Mouse (Mus musculus): ENCODE measurements around the gene Zfp39. TPM values are rescaled to one million over a fixed set of nuclear protein-coding genes. Genes with fewer than 3 reads are reported as not detected.
"Not testable (repeated sequence)": the region's sequence is repeated elsewhere in the genome, so short reads cannot be mapped to it uniquely, and the experiment has no call there.

Zfp39 gene
- total RNA-seq, 2 experiments from 2014 or later, result 8.2 to 10.4 TPM

GRCm38 (mm10) chr11:58847636-58848035 is 56.4 kb downstream of the Zfp39 start:
- no peak for DNase-seq (ENCODE audit: low spot score in 2 of 2)
- intact Hi-C loops (cut with DNase I), result no loop called here

GRCm38 (mm10) chr11:58846919-58847461 is 57.0 kb downstream of the Zfp39 start, which contains the start of gene Gm12258:
Gene Gm12258, plus strand, starts transcription at chr11:58847158.
- peak; percentile 84 to 88 for DNase-seq (ENCODE audit: low spot score in 2 of 2)
- intact Hi-C loops (cut with DNase I), result no loop called here

GRCm38 (mm10) chr11:58838951-58839350 is 65.1 kb downstream of the Zfp39 start, which contains the start of gene Olfr311:
Gene Olfr311, plus strand, starts transcription at chr11:58839251.
- DNase-seq (ENCODE audit: low spot score in 2 of 2); intact Hi-C loops (cut with DNase I): not testable (repeated sequence)

Other genes with a start within 250 kb of the Zfp39 start
- gene Olfr322, start 245.4 kb downstream of the Zfp39 start, total RNA-seq (2021), result not detected
- not detected for gene Olfr320, start 223.1 kb downstream of the Zfp39 start, total RNA-seq (2021)
- not detected for gene Olfr319, start 205.1 kb downstream of the Zfp39 start, total RNA-seq (2021)
- gene Olfr318, start 180.2 kb downstream of the Zfp39 start, total RNA-seq (2021), result under 1 TPM in 1 of 2 experiments, not detected in 1; 0.11 TPM
- not detected for gene Olfr317, start 165.0 kb downstream of the Zfp39 start, total RNA-seq (2021)
- gene Olfr316, start 151.5 kb downstream of the Zfp39 start, total RNA-seq (2021), result 1 to 10 TPM in 1 of 2 experiments, under 1 TPM in 1; 0.79 to 1.0 TPM
- gene Olfr315, start 131.0 kb downstream of the Zfp39 start, total RNA-seq (2021), result not detected
- gene Olfr314, start 121.3 kb downstream of the Zfp39 start, total RNA-seq (2021), result not detected
- 1 to 10 TPM; 2.2 to 2.9 TPM for gene Fam183b, start 102.3 kb downstream of the Zfp39 start, total RNA-seq (2021)
- gene Olfr313, start 89.2 kb downstream of the Zfp39 start, total RNA-seq (2021), result not detected
- gene Olfr312, start 75.0 kb downstream of the Zfp39 start, total RNA-seq (2021), result not detected
- not detected for gene Olfr311, start 65.0 kb downstream of the Zfp39 start, total RNA-seq (2021)
- gene Gm12258, start 57.1 kb downstream of the Zfp39 start, total RNA-seq (2021), result 10 to 100 TPM; 17.0 to 24.1 TPM
- gene 2810021J22Rik, start 37.0 kb downstream of the Zfp39 start, total RNA-seq (2021), result 10 to 100 TPM in 1 of 2 experiments, 1 to 10 TPM in 1; 9.6 to 10.9 TPM
- gene Btnl10, start 13.7 kb upstream of the Zfp39 start, total RNA-seq (2021), result not detected
- 100 to 1,000 TPM; 450 to 542 TPM for gene Rnf187, start 34.7 kb upstream of the Zfp39 start, total RNA-seq (2021)
- gene Hist3h2ba, start 44.7 kb upstream of the Zfp39 start, total RNA-seq (2021), result 100 to 1,000 TPM; 103 to 124 TPM
- gene Hist3h2a, start 50.5 kb upstream of the Zfp39 start, total RNA-seq (2021), result 10 to 100 TPM; 60.9 to 64.1 TPM
- 1 to 10 TPM; 4.8 to 5.7 TPM for gene Trim17, start 50.5 kb upstream of the Zfp39 start, total RNA-seq (2021)
- 10 to 100 TPM; 21.0 to 24.9 TPM for gene Trim11, start 73.9 kb upstream of the Zfp39 start, total RNA-seq (2021)
- gene Obscn, start 232.2 kb upstream of the Zfp39 start, total RNA-seq (2021), result 1 to 10 TPM; 2.4 to 2.7 TPM